Mouse (Mus musculus) bone marrow, adult 2 months (tissue): ENCODE results near the gene Snn.

Experiments
- CTCF ChIP-seq: fragments of 200-500 bp; IDR thresholded peaks from 2 replicates; pipeline ENCODE4 v1.5.1; 2011; ENCODE audit warnings: low read length, control low read depth; ENCODE audit not compliant: control insufficient read depth, insufficient read depth
- POLR2A ChIP-seq: fragments of 200-500 bp; IDR thresholded peaks from 2 replicates; pipeline ENCODE4 v1.6.1; 2011; ENCODE audit warnings: low read depth, mild to moderate bottlenecking, control low read depth, low read length, borderline replicate concordance; ENCODE audit not compliant: control insufficient read depth

- TF ChIP-seq CTCF = no peak
- no peak for TF ChIP-seq POLR2A
These were observed 4.8 kb upstream of the Snn start for GRCm38 (mm10) chr16:11055916-11056315.
